Mouse (Mus musculus): ENCODE measurements around the gene Dzip1. TPM values are rescaled to one million over a fixed set of nuclear protein-coding genes. Genes with fewer than 3 reads are reported as not detected.

Gene Dzip1
- polyA plus RNA-seq, 1 experiment from 2014 or later, result 2.7 TPM

DNA sequence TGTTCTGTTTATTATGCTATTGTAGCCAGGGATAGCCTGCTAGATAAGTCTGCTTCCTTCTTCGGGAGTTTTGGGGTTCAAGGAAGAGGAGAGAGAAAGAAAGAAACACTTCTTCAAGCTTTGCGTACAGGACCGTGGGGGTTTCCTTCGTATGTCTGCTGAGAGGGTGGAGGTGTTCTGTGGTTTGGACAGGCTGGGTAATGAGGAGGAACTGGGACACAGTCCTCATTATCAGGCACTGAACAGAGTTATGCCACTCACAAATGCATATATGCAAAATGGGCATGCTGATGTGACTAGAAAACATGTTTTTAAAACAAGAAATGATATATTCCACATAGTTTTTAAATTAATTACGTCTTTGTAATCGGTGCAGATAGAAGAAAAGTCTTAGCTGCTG, 68.7 kb downstream of the Dzip1 start:
- no peak for ATAC-seq
- Histone ChIP-seq H3K9ac (ENCODE audit: low read depth, low read length) (no peak overlapping the region), H3K27me3 (replicated peaks; ENCODE audit: control insufficient read depth, insufficient read depth, low read length) (peaks cover 17% of the 10 kb centered on the region; the same call in 1 of the 2 replicates), H3K9me3 (ENCODE audit: control insufficient read depth) (no peaks in the 10 kb centered on the region), H3K27ac (ENCODE audit: low read depth, low read length) (no peak overlapping the region), H3K36me3 (ENCODE audit: control insufficient read depth, insufficient read depth) (no peaks in the 10 kb centered on the region), H3K4me1 (replicated peaks; ENCODE audit: control insufficient read depth, insufficient read depth, low read length) (no peaks in the 10 kb centered on the region; the same call in 1 of the 2 replicates), H3K4me2 (replicated peaks; ENCODE audit: low read depth) (no peak overlapping the region), H3K4me3 (ENCODE audit: low read depth, low read length) (no peak overlapping the region)
- 80% methylated on average over 6 of the region's 6 CpGs for WGBS
- TF ChIP-seq CTCF (IDR thresholded peaks at IDR 0.05; ENCODE audit: low read depth), result no peak

- no peak overlapping the region for H3K27ac ChIP-seq (ENCODE audit: low read depth, low read length)
- peak overlapping the region; percentile 95 for H3K4me2 ChIP-seq (replicated peaks; ENCODE audit: low read depth)
- 2% methylated on average over 28 of the region's 28 CpGs for WGBS
- H3K36me3 ChIP-seq (ENCODE audit: control insufficient read depth, insufficient read depth), result no peaks in the 10 kb centered on the region
- H3K4me1 ChIP-seq (replicated peaks; ENCODE audit: control insufficient read depth, insufficient read depth, low read length), result no peaks in the 10 kb centered on the region; the same call in 1 of the 2 replicates
- H3K9ac ChIP-seq (ENCODE audit: low read depth, low read length), result peak overlapping the region; percentile 18; the same call in 1 of the 2 replicates
- TF ChIP-seq CTCF (IDR thresholded peaks at IDR 0.05; ENCODE audit: low read depth), result peak; percentile 33
- H3K9me3 ChIP-seq (ENCODE audit: control insufficient read depth), result no peaks in the 10 kb centered on the region
- peak overlapping the region; percentile 53 for H3K4me3 ChIP-seq (ENCODE audit: low read depth, low read length)
- H3K27me3 ChIP-seq (replicated peaks; ENCODE audit: control insufficient read depth, insufficient read depth, low read length), result peaks cover 17% of the 10 kb centered on the region; the same call in 1 of the 2 replicates
- ATAC-seq, result no peak; the same call in 1 of the 2 replicates
Observed at GRCm38 (mm10) chr14:118855141-118855800, 70.0 kb downstream of the Dzip1 start.

- no peak overlapping the region for H3K27ac ChIP-seq (ENCODE audit: low read depth, low read length)
- peak overlapping the region; percentile 53 for H3K4me3 ChIP-seq (ENCODE audit: low read depth, low read length)
- no peaks in the 10 kb centered on the region for H3K36me3 ChIP-seq (ENCODE audit: control insufficient read depth, insufficient read depth)
- no peaks in the 10 kb centered on the region for H3K9me3 ChIP-seq (ENCODE audit: control insufficient read depth)
- H3K9ac ChIP-seq (ENCODE audit: low read depth, low read length), result peak overlapping the region; percentile 18; the same call in 1 of the 2 replicates
- peaks cover 17% of the 10 kb centered on the region; the same call in 1 of the 2 replicates for H3K27me3 ChIP-seq (replicated peaks; ENCODE audit: control insufficient read depth, insufficient read depth, low read length)
- H3K4me2 ChIP-seq (replicated peaks; ENCODE audit: low read depth), result peak overlapping the region; percentile 95
- peak; percentile 43; the same call in 1 of the 2 replicates for ATAC-seq
- no peak for TF ChIP-seq CTCF (IDR thresholded peaks at IDR 0.05; ENCODE audit: low read depth)
- H3K4me1 ChIP-seq (replicated peaks; ENCODE audit: control insufficient read depth, insufficient read depth, low read length), result no peaks in the 10 kb centered on the region; the same call in 1 of the 2 replicates
- 6% methylated on average over 47 of the region's 48 CpGs for WGBS
Observed at GRCm38 (mm10) chr14:118854371-118855114, 70.7 kb downstream of the Dzip1 start.

GRCm38 (mm10) chr14:118851496-118852107, 73.7 kb downstream of the Dzip1 start:
- no peak overlapping the region for H3K27ac ChIP-seq (ENCODE audit: low read depth, low read length)
- ATAC-seq, result no peak
- no peak overlapping the region for H3K4me2 ChIP-seq (replicated peaks; ENCODE audit: low read depth)
- H3K36me3 ChIP-seq (ENCODE audit: control insufficient read depth, insufficient read depth), result no peaks in the 10 kb centered on the region
- WGBS, result 36% methylated on average over 6 of the region's 6 CpGs
- H3K4me3 ChIP-seq (ENCODE audit: low read depth, low read length), result no peak overlapping the region
- no peaks in the 10 kb centered on the region; the same call in 1 of the 2 replicates for H3K4me1 ChIP-seq (replicated peaks; ENCODE audit: control insufficient read depth, insufficient read depth, low read length)
- H3K9ac ChIP-seq (ENCODE audit: low read depth, low read length), result no peak overlapping the region
- H3K27me3 ChIP-seq (replicated peaks; ENCODE audit: control insufficient read depth, insufficient read depth, low read length), result peaks cover 17% of the 10 kb centered on the region; the same call in 1 of the 2 replicates
- TF ChIP-seq CTCF (IDR thresholded peaks at IDR 0.05; ENCODE audit: low read depth), result no peak
- H3K9me3 ChIP-seq (ENCODE audit: control insufficient read depth), result no peaks in the 10 kb centered on the region

GRCm38 (mm10) chr14:118850696-118851035, 74.6 kb downstream of the Dzip1 start:
- no peaks in the 10 kb centered on the region for H3K9me3 ChIP-seq (ENCODE audit: control insufficient read depth)
- no peak for TF ChIP-seq CTCF (IDR thresholded peaks at IDR 0.05; ENCODE audit: low read depth)
- H3K4me3 ChIP-seq (ENCODE audit: low read depth, low read length), result no peak overlapping the region
- no peaks in the 10 kb centered on the region; the same call in 1 of the 2 replicates for H3K4me1 ChIP-seq (replicated peaks; ENCODE audit: control insufficient read depth, insufficient read depth, low read length)
- no peak for ATAC-seq
- WGBS, result 73% methylated on average over 4 of the region's 4 CpGs
- no peak overlapping the region for H3K27ac ChIP-seq (ENCODE audit: low read depth, low read length)
- no peaks in the 10 kb centered on the region for H3K36me3 ChIP-seq (ENCODE audit: control insufficient read depth, insufficient read depth)
- peaks cover 11% of the 10 kb centered on the region; the same call in 1 of the 2 replicates for H3K27me3 ChIP-seq (replicated peaks; ENCODE audit: control insufficient read depth, insufficient read depth, low read length)
- H3K9ac ChIP-seq (ENCODE audit: low read depth, low read length), result no peak overlapping the region
- H3K4me2 ChIP-seq (replicated peaks; ENCODE audit: low read depth), result no peak overlapping the region
